Mouse (Mus musculus): ENCODE measurements around the gene Tmem169.

DNA sequence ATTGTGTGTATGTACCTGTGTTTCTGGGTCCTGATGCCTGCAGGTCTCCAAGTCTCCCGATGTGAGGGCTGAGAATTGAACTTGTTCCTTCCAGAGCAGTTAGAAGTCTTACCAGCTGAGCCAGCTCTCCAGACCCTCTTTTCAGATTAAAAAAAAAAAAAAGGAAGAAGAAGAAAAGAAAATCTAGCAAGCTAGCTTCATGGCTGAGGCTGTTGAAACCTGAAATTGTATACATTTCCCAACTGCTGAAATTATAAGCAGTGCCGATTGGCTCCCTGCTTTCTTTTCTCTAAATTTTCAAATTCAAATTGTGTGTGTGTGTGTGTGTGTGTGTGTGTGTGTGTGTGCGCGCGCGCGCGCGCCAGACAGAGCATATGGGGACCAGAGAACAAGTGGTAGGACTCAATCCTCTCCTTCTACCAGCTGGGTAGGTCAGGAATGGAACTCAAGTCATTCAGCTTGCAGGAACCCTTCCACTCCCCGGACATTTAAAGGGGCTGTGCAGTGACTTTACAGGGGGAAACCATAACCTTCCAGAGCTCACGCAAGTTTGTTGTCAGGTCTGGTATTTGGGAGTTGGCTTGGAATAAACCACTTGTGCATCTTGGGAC is 30.2 kb upstream of the Tmem169 start:
- no peak for TF ChIP-seq POLR2A (IDR thresholded peaks at IDR 0.05; ENCODE audit: insufficient read length, low read depth)
- TF ChIP-seq USF1 (IDR thresholded peaks at IDR 0.05; ENCODE audit: low read depth), result no peak
- TF ChIP-seq E2F4 (IDR thresholded peaks at IDR 0.05; ENCODE audit: insufficient read depth), result no peak
- no peak for TF ChIP-seq REST (IDR thresholded peaks at IDR 0.05; ENCODE audit: insufficient read depth, insufficient read length)
- no peak for TF ChIP-seq POLR2AphosphoS2 (IDR thresholded peaks at IDR 0.05; ENCODE audit: insufficient read length, low read depth)
- no peak for TF ChIP-seq MAX (IDR thresholded peaks at IDR 0.05; ENCODE audit: low read depth)
- TF ChIP-seq CEBPB (IDR thresholded peaks at IDR 0.05; ENCODE audit: insufficient read depth, poor library complexity, severe bottlenecking), result no peak
- no peak for TF ChIP-seq TCF3 (IDR thresholded peaks at IDR 0.05; ENCODE audit: insufficient read length, low read depth)

All from myocyte (in vitro differentiated cells).